Mouse (Mus musculus): Measurements from ENCODE around the gene Rhobtb1. TPM values are rescaled to one million over a fixed set of nuclear protein-coding genes. Genes with fewer than 3 reads are reported as not detected.
A peak's percentile ranks its signal among the peaks of the same experiment; 100 is the strongest.

Rhobtb1 gene
- polyA plus RNA-seq, 1 experiment from 2014 or later = 14.3 TPM

DNA sequence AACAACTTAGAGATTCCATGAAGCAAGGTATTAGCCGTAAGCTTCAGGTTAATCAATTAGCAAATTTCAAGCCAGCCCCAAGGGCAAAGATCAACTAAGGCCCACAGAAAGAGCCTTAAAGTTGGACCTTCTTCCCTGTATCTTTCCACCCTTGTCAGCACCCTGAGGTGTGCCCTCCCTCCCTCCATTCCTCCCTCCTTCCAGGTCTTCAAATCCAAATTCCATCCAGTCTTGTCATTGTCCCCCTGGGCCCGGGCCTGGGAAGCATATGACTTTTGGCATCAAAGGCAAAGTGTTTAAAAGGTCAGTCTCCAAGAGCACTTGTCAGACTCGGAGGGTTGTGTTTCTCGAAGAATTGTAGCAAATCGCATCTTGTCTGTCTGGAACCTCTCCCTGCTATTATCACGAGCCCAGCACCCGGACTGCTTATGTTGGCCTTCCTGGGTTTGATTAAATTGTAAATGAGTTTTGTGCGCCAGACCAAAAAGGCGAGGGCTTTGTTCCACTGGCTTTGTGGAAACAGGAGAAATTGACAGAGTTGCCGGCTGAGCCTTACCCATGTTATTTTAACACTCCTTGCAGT, 116.9 kb downstream of the Rhobtb1 start:
- Histone ChIP-seq H3K9ac (no peak overlapping the region), H3K4me3 (no peak overlapping the region), H3K36me3 (peaks cover 32% of the 10 kb centered on the region), H3K4me2 (no peak overlapping the region), H3K27ac (replicated peaks) (no peak overlapping the region), H3K27me3 (no peaks in the 10 kb centered on the region), H3K4me1 (replicated peaks) (peaks cover 14% of the 10 kb centered on the region), H3K9me3 (no peaks in the 10 kb centered on the region)
- ATAC-seq (ENCODE audit: low read depth) = no peak
- WGBS = 57% methylated on average over 10 of the region's 10 CpGs

DNA sequence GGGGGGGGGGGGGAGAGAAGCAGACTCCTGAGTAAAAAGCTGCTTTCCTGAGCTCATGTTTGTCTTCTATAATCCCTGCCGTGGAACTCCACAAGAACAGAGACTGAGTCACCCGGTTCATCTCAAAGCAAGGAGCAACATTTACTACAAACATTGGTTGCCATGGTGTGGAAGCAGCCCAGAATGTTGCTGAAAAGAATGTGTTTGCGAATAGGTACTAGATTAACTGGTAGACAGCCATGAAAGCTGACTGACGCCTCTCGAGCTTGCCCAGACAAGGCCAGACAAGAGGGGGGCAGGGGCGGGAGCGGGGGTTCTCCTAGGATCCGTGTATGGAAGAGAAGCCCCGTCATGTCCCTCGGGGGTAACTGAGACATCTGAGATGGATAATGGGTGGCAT, 120.2 kb downstream of the Rhobtb1 start:
- Histone ChIP-seq H3K27me3 (no peaks in the 10 kb centered on the region), H3K27ac (replicated peaks) (no peak overlapping the region), H3K9me3 (no peaks in the 10 kb centered on the region), H3K9ac (no peak overlapping the region), H3K4me1 (replicated peaks) (0 out of 2 replicates have a peak, but pooled peaks cover 4% of the 10 kb centered on the region), H3K36me3 (peaks cover 30% of the 10 kb centered on the region), H3K4me3 (no peak overlapping the region), H3K4me2 (no peak overlapping the region)
- 0 out of 2 replicates have a peak, but pooled peaks have one; percentile 40 for ATAC-seq (ENCODE audit: low read depth)
- WGBS = 56% methylated on average over 10 of the region's 10 CpGs

DNA sequence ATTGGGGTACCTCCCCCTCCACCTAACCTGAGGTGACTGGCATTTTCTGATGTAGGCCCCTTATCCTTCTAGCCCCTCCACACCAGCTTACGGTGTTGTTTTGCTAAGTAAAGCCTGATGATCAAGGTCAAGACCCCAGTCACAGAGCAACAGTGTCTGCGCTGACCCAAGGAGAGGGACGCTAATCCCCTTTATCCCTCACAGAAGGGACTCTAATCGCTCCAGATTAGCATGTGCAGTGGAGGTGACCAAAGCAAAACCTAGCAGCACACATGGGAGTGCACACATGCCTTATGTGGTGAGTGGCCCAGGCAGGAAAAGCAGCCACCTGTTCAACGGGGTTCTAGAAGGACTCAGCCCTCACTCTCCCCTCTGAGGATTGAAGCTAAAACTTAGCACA, 123.0 kb downstream of the Rhobtb1 start:
- Histone ChIP-seq H3K9ac (no peak overlapping the region), H3K27me3 (no peaks in the 10 kb centered on the region), H3K9me3 (no peaks in the 10 kb centered on the region), H3K4me2 (no peak overlapping the region), H3K27ac (replicated peaks) (no peak overlapping the region), H3K36me3 (peaks cover 37% of the 10 kb centered on the region), H3K4me1 (replicated peaks) (0 out of 2 replicates have a peak, but pooled peaks cover 11% of the 10 kb centered on the region), H3K4me3 (no peak overlapping the region)
- ATAC-seq (ENCODE audit: low read depth) = no peak
- 62% methylated on average over 5 of the region's 5 CpGs for WGBS

DNA sequence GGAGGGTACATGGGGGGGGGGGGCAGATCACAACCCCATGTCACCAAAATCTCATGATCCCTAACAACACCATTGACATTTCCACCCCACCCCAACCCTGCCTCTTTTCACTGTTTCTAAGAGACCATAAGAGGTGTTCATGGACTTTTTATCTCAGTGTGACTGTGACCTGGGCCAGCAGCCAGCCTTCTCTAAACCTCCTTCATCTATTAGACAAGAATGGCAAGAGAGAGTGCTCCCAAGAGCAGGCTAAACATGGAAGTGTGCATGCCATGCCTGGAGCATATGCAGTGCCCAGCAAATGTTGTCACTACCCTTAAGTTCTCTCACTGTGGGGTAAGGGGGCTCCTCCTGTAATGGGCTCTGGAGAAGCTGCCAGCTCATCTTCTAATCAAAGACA, 123.5 kb downstream of the Rhobtb1 start:
- Histone ChIP-seq H3K4me3 (no peak overlapping the region), H3K9me3 (no peaks in the 10 kb centered on the region), H3K36me3 (peaks cover 37% of the 10 kb centered on the region), H3K27me3 (no peaks in the 10 kb centered on the region), H3K27ac (replicated peaks) (no peak overlapping the region), H3K9ac (no peak overlapping the region), H3K4me1 (replicated peaks) (0 out of 2 replicates have a peak, but pooled peaks cover 11% of the 10 kb centered on the region), H3K4me2 (no peak overlapping the region)
- no peak for ATAC-seq (ENCODE audit: low read depth)

DNA sequence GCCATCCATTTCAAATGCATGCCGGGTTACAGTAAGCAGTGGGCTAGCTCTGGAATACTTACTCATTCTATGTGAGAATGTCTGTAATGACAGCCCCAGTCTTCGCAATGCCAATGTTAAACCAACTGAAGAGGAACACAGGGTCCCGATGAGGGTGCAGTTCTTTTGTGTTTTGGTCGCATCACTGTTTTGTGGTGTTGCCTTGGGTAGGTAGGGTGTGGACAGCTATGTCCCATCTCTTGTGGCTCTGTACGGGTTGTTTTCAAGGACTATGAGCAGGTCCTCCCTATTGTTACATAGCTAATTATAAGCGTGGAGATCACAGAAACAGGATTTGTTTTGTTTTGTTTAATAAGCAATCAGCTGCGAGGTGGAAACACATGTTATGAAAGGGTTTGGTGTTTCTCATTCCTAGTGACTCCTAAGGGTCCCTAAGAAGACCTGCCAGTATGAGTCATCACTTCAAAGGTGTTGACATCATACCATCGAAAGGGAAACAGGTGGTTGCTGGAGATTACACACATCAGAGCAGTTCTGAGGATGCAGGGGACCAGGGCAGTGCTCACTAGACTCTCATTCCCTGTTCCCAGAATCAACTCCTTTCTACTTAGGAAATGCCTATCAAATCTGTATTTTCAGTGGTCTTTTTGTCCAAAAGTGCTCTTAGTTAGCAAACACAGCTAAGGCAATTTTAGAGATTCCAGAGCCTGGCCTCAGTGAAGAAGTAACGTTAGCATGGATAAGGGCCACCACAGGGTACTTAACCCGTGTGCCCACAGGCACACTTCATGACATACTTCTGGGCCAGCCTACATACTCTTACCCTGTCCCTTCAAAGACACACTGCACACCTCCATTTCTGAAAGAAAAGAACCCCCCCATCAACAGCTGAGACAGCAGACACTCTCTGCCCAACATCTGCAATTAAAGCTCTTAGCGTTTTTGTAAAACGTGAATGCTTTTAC, 124.9 kb downstream of the Rhobtb1 start:
- Histone ChIP-seq H3K9me3 (no peaks in the 10 kb centered on the region), H3K27me3 (no peaks in the 10 kb centered on the region), H3K4me3 (no peak overlapping the region), H3K9ac (no peak overlapping the region), H3K4me1 (replicated peaks) (0 out of 2 replicates have a peak, but pooled peaks cover 11% of the 10 kb centered on the region), H3K27ac (replicated peaks) (no peak overlapping the region), H3K36me3 (peaks cover 28% of the 10 kb centered on the region), H3K4me2 (no peak overlapping the region)
- 91% methylated on average over 12 of the region's 12 CpGs for WGBS
- ATAC-seq (ENCODE audit: low read depth) = no peak

DNA sequence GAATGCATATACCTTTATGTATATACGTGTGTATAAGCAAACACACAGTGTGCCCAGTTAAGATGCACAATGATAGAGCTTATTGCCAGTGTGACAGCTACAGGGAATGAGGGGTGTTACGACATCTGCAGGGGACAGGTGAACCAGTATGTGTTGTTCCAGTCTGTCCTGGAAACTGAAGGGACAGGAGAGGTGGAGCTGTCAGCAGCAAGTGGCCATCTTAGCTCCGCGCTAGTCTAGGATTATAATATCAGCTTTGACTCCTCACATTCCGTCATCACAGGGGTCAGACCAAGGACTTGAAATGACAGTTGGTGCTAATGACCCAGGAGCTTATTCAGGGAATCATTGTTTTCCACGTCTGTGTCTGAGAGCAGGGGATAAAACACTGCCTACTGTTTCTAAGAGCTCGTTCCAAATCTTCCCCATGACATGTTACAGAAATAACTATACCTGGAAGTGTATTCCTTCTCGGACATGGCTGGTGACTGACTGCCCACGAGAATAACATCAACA, 125.7 kb downstream of the Rhobtb1 start:
- no peak overlapping the region for H3K4me2 ChIP-seq
- 86% methylated on average over 9 of the region's 9 CpGs for WGBS
- 0 out of 2 replicates have a peak, but pooled peaks cover 7% of the 10 kb centered on the region for H3K4me1 ChIP-seq (replicated peaks)
- H3K27me3 ChIP-seq = no peaks in the 10 kb centered on the region
- H3K27ac ChIP-seq (replicated peaks) = no peak overlapping the region
- H3K9me3 ChIP-seq = no peaks in the 10 kb centered on the region
- H3K9ac ChIP-seq = no peak overlapping the region
- no peak for ATAC-seq (ENCODE audit: low read depth)
- peaks cover 30% of the 10 kb centered on the region for H3K36me3 ChIP-seq
- H3K4me3 ChIP-seq = no peak overlapping the region

DNA sequence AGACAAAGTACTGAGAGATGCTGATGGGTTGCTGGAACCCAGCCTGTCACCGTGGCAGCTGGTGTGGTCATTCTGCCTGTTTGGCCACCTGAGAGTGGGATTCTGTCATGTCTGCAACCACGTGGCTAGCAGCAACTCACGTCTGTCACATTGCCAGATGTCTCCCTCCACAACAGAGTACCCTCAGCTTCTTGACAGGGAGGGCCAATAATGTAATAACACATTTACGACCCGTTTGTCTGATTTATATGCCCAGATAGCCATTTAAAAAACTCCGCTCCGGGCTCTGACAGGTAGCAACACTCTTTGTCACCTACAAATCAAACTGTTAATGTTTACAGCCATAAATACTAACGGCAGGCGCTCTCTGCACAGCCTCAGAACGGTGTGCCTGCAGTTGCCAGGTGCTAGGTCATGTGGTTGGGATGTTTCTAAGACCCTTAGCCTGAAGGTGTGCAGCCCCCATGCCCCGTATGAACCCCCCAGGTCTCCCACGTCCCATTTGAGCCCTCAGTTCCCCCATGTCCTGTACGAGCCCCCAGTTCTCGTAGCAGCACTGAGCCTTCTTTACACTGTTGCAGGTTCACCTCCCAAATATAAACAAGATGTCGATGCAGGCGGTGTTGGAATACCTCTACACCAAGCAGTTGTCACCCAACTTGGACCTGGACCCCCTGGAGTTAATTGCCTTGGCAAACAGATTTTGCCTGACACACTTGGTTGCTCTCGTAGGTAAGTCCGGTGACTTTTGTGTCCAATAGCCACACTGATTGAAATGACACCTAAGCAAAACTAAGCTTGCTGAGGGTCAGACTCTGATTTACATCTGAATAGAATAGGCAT, 127.8 kb downstream of the Rhobtb1 start:
- H3K9ac ChIP-seq = no peak overlapping the region
- no peak overlapping the region for H3K27ac ChIP-seq (replicated peaks)
- H3K36me3 ChIP-seq = peaks cover 35% of the 10 kb centered on the region; the same call in 1 of the 2 replicates
- no peak overlapping the region for H3K4me3 ChIP-seq
- no peaks in the 10 kb centered on the region for H3K27me3 ChIP-seq
- H3K9me3 ChIP-seq = no peaks in the 10 kb centered on the region
- 0 out of 2 replicates have a peak, but pooled peaks cover 7% of the 10 kb centered on the region for H3K4me1 ChIP-seq (replicated peaks)
- ATAC-seq (ENCODE audit: low read depth) = peak; percentile 75
- no peak overlapping the region for H3K4me2 ChIP-seq
- WGBS = 54% methylated on average over 18 of the region's 18 CpGs

DNA sequence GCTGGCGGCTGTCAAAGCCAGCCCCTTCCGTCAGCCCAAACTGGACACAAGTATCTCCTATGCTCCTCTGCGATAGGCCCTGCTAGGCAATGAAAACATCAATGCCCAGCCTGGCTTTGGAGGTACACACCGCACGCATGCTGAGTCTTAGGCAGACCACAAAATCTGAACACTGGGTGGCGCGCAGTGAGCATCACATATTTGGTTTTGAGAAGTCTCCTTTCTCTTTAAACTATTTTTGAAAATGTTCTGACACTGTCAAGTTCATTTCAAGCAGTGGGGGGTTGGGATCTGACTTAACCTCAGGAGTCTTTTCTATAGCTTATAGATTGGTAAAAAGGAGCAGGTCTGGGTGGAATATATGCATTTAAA, 128.4 kb downstream of the Rhobtb1 start:
- no peaks in the 10 kb centered on the region for H3K9me3 ChIP-seq
- no peak overlapping the region for H3K4me2 ChIP-seq
- no peak overlapping the region for H3K4me3 ChIP-seq
- 0 out of 2 replicates have a peak, but pooled peaks cover 7% of the 10 kb centered on the region for H3K4me1 ChIP-seq (replicated peaks)
- H3K36me3 ChIP-seq = peaks cover 35% of the 10 kb centered on the region; the same call in 1 of the 2 replicates
- H3K27ac ChIP-seq (replicated peaks) = no peak overlapping the region
- H3K27me3 ChIP-seq = no peaks in the 10 kb centered on the region
- ATAC-seq (ENCODE audit: low read depth) = no peak
- H3K9ac ChIP-seq = no peak overlapping the region
- 75% methylated on average over 7 of the region's 7 CpGs for WGBS

DNA sequence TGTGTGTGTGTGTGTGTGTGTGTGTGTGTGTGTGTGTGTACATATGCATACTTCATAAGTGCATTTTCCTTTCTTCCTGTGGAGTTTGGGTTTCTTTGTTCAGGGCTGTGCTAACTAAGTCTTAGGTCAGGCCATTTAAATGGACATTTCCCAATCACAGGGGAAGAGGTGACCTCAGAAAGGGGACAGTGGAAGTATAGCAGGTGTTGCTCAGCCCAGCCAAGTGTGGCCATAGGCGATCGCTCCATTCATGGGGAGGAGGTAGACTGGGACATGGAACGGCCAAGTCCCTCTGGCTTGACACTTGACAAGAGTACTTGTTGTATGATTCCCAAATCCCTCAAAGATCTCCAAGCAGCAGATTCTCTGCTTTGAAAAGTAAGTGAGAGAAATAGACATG, 135.7 kb downstream of the Rhobtb1 start:
- no peak overlapping the region for H3K4me2 ChIP-seq
- no peaks in the 10 kb centered on the region for H3K27me3 ChIP-seq
- H3K27ac ChIP-seq (replicated peaks) = no peak overlapping the region
- H3K9me3 ChIP-seq = no peaks in the 10 kb centered on the region
- ATAC-seq (ENCODE audit: low read depth) = no peak
- peaks cover 52% of the 10 kb centered on the region for H3K36me3 ChIP-seq
- WGBS = 95% methylated on average over 3 of the region's 3 CpGs
- no peaks in the 10 kb centered on the region for H3K4me1 ChIP-seq (replicated peaks)
- H3K4me3 ChIP-seq = no peak overlapping the region
- H3K9ac ChIP-seq = no peak overlapping the region

DNA sequence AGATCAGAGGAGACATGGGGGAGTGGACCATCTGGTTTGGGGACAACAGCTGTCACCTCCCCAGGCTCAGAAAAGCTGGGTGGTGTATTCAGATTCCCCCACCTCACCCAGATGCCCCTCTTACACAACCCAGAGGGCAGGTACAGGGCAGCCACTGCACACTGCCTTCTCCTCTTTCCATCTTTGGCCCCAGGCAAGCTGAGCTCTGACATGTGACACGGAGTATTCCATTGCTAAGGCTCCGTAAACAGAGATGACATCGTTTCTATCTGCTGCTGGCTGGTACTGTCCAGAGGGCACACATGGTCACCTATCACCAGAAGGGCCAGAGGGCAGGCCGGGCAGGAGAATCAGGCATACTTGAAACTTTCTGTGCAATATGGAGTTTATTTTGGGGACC, 136.9 kb downstream of the Rhobtb1 start:
- Histone ChIP-seq H3K4me3 (no peak overlapping the region), H3K9ac (no peak overlapping the region), H3K36me3 (peaks cover 45% of the 10 kb centered on the region), H3K27me3 (no peaks in the 10 kb centered on the region), H3K9me3 (no peaks in the 10 kb centered on the region; the same call in 1 of the 2 replicates), H3K4me1 (replicated peaks) (no peaks in the 10 kb centered on the region), H3K4me2 (no peak overlapping the region), H3K27ac (replicated peaks) (no peak overlapping the region)
- no peak for ATAC-seq (ENCODE audit: low read depth)
- WGBS = 77% methylated on average over 4 of the region's 4 CpGs

DNA sequence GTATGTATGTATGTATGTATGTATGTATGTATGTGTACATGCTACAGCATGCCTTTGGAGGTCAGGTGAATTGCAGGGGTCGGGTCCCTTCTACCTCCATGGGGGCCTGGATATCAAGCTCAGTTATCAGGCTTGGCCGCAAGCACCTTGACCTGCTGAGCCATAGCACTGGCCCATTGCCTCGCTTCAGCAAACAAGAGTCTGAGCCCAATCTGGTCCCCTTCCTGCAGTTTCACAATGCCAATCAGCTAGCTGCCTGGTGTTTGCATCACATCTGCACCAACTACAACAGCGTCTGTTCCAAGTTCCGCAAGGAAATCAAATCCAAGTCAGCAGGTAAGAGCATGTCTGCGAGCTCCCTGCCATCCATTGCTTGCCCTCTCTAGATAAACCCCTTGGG, 137.5 kb downstream of the Rhobtb1 start:
- no peak overlapping the region for H3K4me2 ChIP-seq
- H3K27me3 ChIP-seq = no peaks in the 10 kb centered on the region
- no peak overlapping the region for H3K9ac ChIP-seq
- H3K4me3 ChIP-seq = no peak overlapping the region
- ATAC-seq (ENCODE audit: low read depth) = no peak
- 90% methylated on average over 6 of the region's 6 CpGs for WGBS
- H3K4me1 ChIP-seq (replicated peaks) = no peaks in the 10 kb centered on the region
- H3K9me3 ChIP-seq = no peaks in the 10 kb centered on the region; the same call in 1 of the 2 replicates
- H3K36me3 ChIP-seq = peaks cover 38% of the 10 kb centered on the region
- H3K27ac ChIP-seq (replicated peaks) = no peak overlapping the region
